Mouse (Mus musculus): ENCODE measurements around the gene Hectd1. TPM values are rescaled to one million over a fixed set of nuclear protein-coding genes. Genes with fewer than 3 reads are reported as not detected.

The Hectd1 gene
- polyA plus RNA-seq, 1 experiment from 2014 or later, result 35.2 TPM

DNA sequence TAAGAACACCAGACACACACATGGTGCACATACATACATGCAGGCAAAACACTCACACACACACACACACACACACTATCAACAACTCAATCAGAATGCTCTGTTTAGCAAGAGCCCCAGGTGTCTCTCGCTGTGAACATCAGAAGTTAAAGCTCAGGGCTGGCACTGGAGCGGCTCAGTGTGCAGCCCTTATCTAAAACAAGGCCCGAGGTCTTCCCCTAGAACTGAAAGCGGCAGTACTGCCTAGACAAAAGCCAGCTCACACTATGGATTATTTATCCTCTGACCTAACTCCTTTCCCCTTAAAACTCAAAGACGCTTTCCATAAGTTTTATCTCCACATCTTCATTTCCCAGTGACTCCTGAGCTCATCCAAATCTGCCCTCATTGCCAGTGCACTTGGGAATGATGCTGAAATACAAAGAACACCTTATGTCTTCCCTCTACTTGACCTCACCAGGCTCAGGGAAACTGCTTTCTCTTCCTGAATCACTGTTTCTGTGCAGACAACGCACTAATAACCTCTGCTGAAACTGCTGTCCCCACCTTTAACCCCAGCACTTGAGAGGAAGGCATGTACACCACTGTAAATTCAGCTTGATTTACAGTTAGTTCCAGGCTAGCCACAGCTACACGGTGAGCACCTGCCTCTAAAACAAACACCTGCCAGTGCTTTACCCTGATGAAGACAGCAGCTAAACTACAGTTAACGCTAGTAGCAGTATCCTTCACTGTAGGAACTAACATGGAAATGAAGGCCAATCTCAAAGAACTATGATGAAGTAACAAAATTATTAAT, 11.3 kb downstream of the Hectd1 start:
- Histone ChIP-seq H3K4me3 (no peak overlapping the region), H3K4me1 (peaks cover 27% of the 10 kb centered on the region), H3K27ac (no peak overlapping the region), H3K9me3 (no peaks in the 10 kb centered on the region), H3K27me3 (ENCODE audit: insufficient read depth, poor library complexity, severe bottlenecking) (no peaks in the 10 kb centered on the region), H3K36me3 (peaks cover 14% of the 10 kb centered on the region; the same call in 1 of the 2 replicates)
- DNase-seq (ENCODE audit: low spot score), result no peak
- 47% methylated on average over 8 of the region's 8 CpGs for WGBS

- Histone ChIP-seq H3K36me3 (peaks cover 16% of the 10 kb centered on the region), H3K9me3 (no peaks in the 10 kb centered on the region)
- 81% methylated on average over 5 of the region's 5 CpGs for WGBS
Measured at GRCm38 (mm10) chr12:51811388-51812140, 17.8 kb downstream of the Hectd1 start.

DNA sequence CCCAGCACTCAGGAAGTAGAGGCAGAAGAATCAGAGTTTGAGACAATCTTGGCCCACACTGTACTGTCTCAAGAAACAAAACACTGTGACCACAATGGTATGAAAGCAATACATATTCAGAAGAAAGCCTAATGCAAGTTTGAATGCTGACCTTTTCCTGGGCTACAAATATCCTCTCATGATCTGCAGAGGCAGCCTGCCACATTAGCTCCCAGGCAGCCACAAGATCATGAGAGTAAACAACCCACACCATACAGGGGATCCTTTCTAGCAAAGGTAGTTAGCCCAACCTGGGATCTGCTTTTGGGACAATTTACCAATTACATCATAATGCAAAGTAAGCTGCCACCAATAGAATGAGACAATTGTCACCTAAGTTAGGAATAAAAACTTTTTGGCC, 18.8 kb downstream of the Hectd1 start:
- H3K27ac ChIP-seq, result no peak overlapping the region
- DNase-seq (ENCODE audit: low spot score), result no peak
- no peaks in the 10 kb centered on the region for H3K27me3 ChIP-seq (ENCODE audit: insufficient read depth, poor library complexity, severe bottlenecking)
- peaks cover 20% of the 10 kb centered on the region for H3K36me3 ChIP-seq
- H3K4me1 ChIP-seq, result no peaks in the 10 kb centered on the region
- H3K9me3 ChIP-seq, result no peaks in the 10 kb centered on the region
- no peak overlapping the region for H3K4me3 ChIP-seq

More at GRCm38 (mm10) chr12:51811388-51812140, 17.8 kb downstream of the Hectd1 start:
- Histone ChIP-seq H3K4me3 (no peak overlapping the region), H3K27me3 (ENCODE audit: insufficient read depth, poor library complexity, severe bottlenecking) (no peaks in the 10 kb centered on the region), H3K27ac (no peak overlapping the region), H3K4me1 (no peaks in the 10 kb centered on the region)
- DNase-seq (ENCODE audit: low spot score), result no peak

DNA sequence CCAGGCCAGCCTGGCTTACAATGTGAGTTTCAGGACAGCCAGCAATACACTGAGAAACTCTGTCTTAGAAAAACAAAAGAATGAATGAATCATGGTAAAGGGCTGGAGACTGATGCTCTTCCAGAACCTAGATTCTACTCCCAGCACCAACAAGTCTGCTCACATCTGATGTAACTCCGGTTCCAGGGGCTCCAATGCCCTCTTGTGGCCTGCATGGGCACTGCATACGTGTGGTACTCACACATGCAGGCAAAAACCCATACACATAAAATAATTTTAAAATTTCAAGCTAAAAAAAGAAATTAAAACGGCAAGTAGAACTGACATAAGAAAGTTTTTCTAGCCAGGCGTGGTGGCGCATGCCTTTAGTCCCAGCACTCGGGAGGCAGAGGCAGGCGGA, 44.5 kb downstream of the Hectd1 start:
- no peaks in the 10 kb centered on the region for H3K27me3 ChIP-seq (ENCODE audit: insufficient read depth, poor library complexity, severe bottlenecking)
- H3K4me1 ChIP-seq, result no peaks in the 10 kb centered on the region
- peaks cover 91% of the 10 kb centered on the region for H3K36me3 ChIP-seq
- WGBS, result 93% methylated on average over 7 of the region's 7 CpGs
- no peak overlapping the region for H3K4me3 ChIP-seq
- DNase-seq (ENCODE audit: low spot score), result no peak
- no peaks in the 10 kb centered on the region for H3K9me3 ChIP-seq
- H3K27ac ChIP-seq, result no peak overlapping the region

DNA sequence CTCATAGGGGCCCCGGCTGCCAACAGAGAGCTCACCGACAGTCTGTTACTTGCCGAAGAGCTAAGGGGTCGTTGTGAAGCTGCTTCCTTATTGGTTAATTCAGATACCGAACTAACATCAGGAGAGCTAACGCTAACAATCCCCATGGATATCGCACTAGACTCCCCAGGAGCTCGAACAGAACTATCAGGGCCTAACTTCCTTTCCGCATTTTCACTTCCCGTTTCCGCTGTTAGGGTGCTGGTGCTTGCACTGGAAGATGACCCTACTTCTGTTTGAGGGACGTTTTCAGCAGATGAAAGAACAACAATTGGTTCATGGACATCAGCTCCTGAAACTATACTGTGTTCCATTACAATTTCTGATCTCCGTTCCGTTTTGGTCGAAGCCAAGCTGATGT, 60.6 kb downstream of the Hectd1 start:
- Histone ChIP-seq H3K36me3 (peaks cover 60% of the 10 kb centered on the region), H3K4me3 (no peak overlapping the region), H3K27ac (no peak overlapping the region), H3K9me3 (no peaks in the 10 kb centered on the region), H3K4me1 (peaks cover 7% of the 10 kb centered on the region; the same call in 1 of the 2 replicates), H3K27me3 (ENCODE audit: insufficient read depth, poor library complexity, severe bottlenecking) (no peaks in the 10 kb centered on the region)
- WGBS, result 93% methylated on average over 15 of the region's 15 CpGs
- DNase-seq (ENCODE audit: low spot score), result no peak

- Histone ChIP-seq H3K4me3 (no peak overlapping the region), H3K27ac (no peak overlapping the region), H3K36me3 (peaks cover 63% of the 10 kb centered on the region), H3K9me3 (no peaks in the 10 kb centered on the region), H3K27me3 (ENCODE audit: insufficient read depth, poor library complexity, severe bottlenecking) (no peaks in the 10 kb centered on the region), H3K4me1 (peaks cover 6% of the 10 kb centered on the region; the same call in 1 of the 2 replicates)
- WGBS, result 87% methylated on average over 4 of the region's 4 CpGs
- DNase-seq (ENCODE audit: low spot score), result no peak
Measured at GRCm38 (mm10) chr12:51767454-51767853, 61.9 kb downstream of the Hectd1 start.

GRCm38 (mm10) chr12:51759374-51759773, 70.0 kb downstream of the Hectd1 start:
- DNase-seq (ENCODE audit: low spot score), result no peak
- peaks cover 92% of the 10 kb centered on the region for H3K36me3 ChIP-seq
- WGBS, result 91% methylated on average over 3 of the region's 3 CpGs
- no peak overlapping the region for H3K27ac ChIP-seq
- H3K4me3 ChIP-seq, result no peak overlapping the region
- no peaks in the 10 kb centered on the region for H3K9me3 ChIP-seq
- no peaks in the 10 kb centered on the region for H3K27me3 ChIP-seq (ENCODE audit: insufficient read depth, poor library complexity, severe bottlenecking)
- H3K4me1 ChIP-seq, result no peaks in the 10 kb centered on the region

GRCm38 (mm10) chr12:51756599-51756961, 72.8 kb downstream of the Hectd1 start:
- H3K4me1 ChIP-seq, result no peaks in the 10 kb centered on the region
- H3K36me3 ChIP-seq, result peaks cover 92% of the 10 kb centered on the region

GRCm38 (mm10) chr12:51755938-51756598, 73.3 kb downstream of the Hectd1 start:
- H3K27me3 ChIP-seq (ENCODE audit: insufficient read depth, poor library complexity, severe bottlenecking), result no peaks in the 10 kb centered on the region
- H3K4me3 ChIP-seq, result no peak overlapping the region
- H3K4me1 ChIP-seq, result no peaks in the 10 kb centered on the region
- peaks cover 94% of the 10 kb centered on the region for H3K36me3 ChIP-seq
- H3K9me3 ChIP-seq, result no peaks in the 10 kb centered on the region
- no peak overlapping the region for H3K27ac ChIP-seq
- WGBS, result 94% methylated on average over 12 of the region's 12 CpGs
- no peak for DNase-seq (ENCODE audit: low spot score)

More at GRCm38 (mm10) chr12:51756599-51756961, 72.8 kb downstream of the Hectd1 start:
- Histone ChIP-seq H3K27me3 (ENCODE audit: insufficient read depth, poor library complexity, severe bottlenecking) (no peaks in the 10 kb centered on the region), H3K27ac (no peak overlapping the region), H3K4me3 (no peak overlapping the region), H3K9me3 (no peaks in the 10 kb centered on the region)
- no peak for DNase-seq (ENCODE audit: low spot score)

DNA sequence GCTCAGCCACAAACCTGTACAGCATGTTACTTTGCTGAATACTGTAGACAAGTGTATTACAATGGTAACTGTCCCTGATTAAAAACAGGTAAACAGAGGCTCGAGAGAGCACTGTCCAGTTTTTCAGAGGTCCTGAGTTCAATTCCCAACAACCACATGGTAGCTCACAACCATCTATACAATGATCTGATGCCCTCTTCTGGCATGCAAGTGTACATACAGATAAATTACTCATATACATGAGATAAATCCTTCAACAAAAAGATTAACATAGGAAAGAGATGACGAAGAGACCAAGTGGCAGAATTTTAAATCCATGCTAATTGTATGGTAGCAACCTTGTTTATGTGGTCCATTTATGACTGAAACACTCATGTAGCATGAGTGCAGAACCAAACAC, 82.0 kb downstream of the Hectd1 start:
- no peaks in the 10 kb centered on the region for H3K9me3 ChIP-seq
- DNase-seq (ENCODE audit: low spot score), result no peak
- 92% methylated on average over 2 of the region's 2 CpGs for WGBS
- no peak overlapping the region for H3K4me3 ChIP-seq
- no peak overlapping the region for H3K27ac ChIP-seq
- no peaks in the 10 kb centered on the region for H3K4me1 ChIP-seq
- no peaks in the 10 kb centered on the region for H3K27me3 ChIP-seq (ENCODE audit: insufficient read depth, poor library complexity, severe bottlenecking)
- peaks cover 91% of the 10 kb centered on the region for H3K36me3 ChIP-seq

- no peak for DNase-seq (ENCODE audit: low spot score)
- H3K27me3 ChIP-seq (ENCODE audit: insufficient read depth, poor library complexity, severe bottlenecking), result no peaks in the 10 kb centered on the region
- no peak overlapping the region for H3K27ac ChIP-seq
- H3K4me3 ChIP-seq, result no peak overlapping the region
- H3K9me3 ChIP-seq, result no peaks in the 10 kb centered on the region
- peaks cover 75% of the 10 kb centered on the region for H3K36me3 ChIP-seq
- H3K4me1 ChIP-seq, result no peaks in the 10 kb centered on the region
- WGBS, result 59% methylated on average over 6 of the region's 6 CpGs
Measured at GRCm38 (mm10) chr12:51744957-51745356, 84.4 kb downstream of the Hectd1 start.

- Histone ChIP-seq H3K27me3 (ENCODE audit: insufficient read depth, poor library complexity, severe bottlenecking) (no peaks in the 10 kb centered on the region), H3K4me1 (no peaks in the 10 kb centered on the region), H3K4me3 (no peak overlapping the region), H3K27ac (no peak overlapping the region), H3K36me3 (peaks cover 47% of the 10 kb centered on the region), H3K9me3 (no peaks in the 10 kb centered on the region)
- WGBS, result 79% methylated on average over 6 of the region's 6 CpGs
- DNase-seq (ENCODE audit: low spot score), result no peak
Measured at GRCm38 (mm10) chr12:51741690-51742089, 87.6 kb downstream of the Hectd1 start.

DNA sequence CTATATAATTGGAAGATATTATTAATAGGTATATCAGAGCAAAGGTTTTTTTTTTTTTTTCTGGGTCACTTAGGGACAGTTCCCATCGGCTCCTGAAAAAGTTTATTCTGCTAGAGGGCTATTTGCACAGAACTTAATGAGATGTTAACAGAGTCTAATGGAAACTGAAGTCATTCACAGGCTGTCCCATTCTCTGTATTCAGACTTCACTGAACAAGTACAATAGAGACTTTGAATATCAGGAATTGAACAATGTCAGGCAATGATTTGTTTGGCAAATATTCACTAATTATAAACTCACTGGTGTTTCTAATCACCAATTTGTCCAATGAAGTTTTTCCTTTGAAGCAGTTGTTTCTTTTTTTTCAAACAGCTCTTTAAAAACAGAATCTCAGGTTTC, 92.5 kb downstream of the Hectd1 start:
- Histone ChIP-seq H3K27me3 (ENCODE audit: insufficient read depth, poor library complexity, severe bottlenecking) (no peaks in the 10 kb centered on the region), H3K27ac (no peak overlapping the region), H3K9me3 (no peaks in the 10 kb centered on the region), H3K4me1 (peaks cover 18% of the 10 kb centered on the region), H3K36me3 (peaks cover 10% of the 10 kb centered on the region), H3K4me3 (no peak overlapping the region)
- DNase-seq (ENCODE audit: low spot score), result no peak
- WGBS, result 97% methylated on average over 1 of the region's 1 CpGs

Measured in heart, embryonic 10.5 days (tissue).